Mouse (Mus musculus): ENCODE results near the gene Zfp428.
A peak's percentile ranks its signal among the peaks of the same experiment; 100 is the strongest.

GRCm38 (mm10) chr7:24546634-24547389 lies 40.0 kb downstream of the Zfp428 start:
- TF ChIP-seq CTCF (IDR thresholded peaks at IDR 0.05; ENCODE audit: insufficient read depth, low read depth, low read length) (no peak), POLR2A (IDR thresholded peaks at IDR 0.05; ENCODE audit: insufficient read depth, low read depth, low read length) (peak; percentile 58; the same call in 1 of the 2 replicates)

Data from olfactory bulb, adult 2 months (tissue).